Mouse (Mus musculus): ENCODE data around the gene Rad51b.

Rad51b gene

GRCm38 (mm10) chr12:79613846-79614582, 316.9 kb downstream of the Rad51b start:
- DNase-seq (ENCODE audit: low spot score in 2 of 2): no peak

GRCm38 (mm10) chr12:79614583-79614953, 317.5 kb downstream of the Rad51b start:
- DNase-seq (ENCODE audit: low spot score in 2 of 2): no peak

- no peak for DNase-seq (ENCODE audit: low spot score in 2 of 2)
These were observed 318.7 kb downstream of the Rad51b start for GRCm38 (mm10) chr12:79615717-79616316.

- DNase-seq (ENCODE audit: low spot score in 2 of 2): no peak
These were observed 321.9 kb downstream of the Rad51b start for GRCm38 (mm10) chr12:79619009-79619408.

GRCm38 (mm10) chr12:79620693-79621092, 323.6 kb downstream of the Rad51b start:
- no peak for DNase-seq (ENCODE audit: low spot score in 2 of 2)

- DNase-seq (ENCODE audit: low spot score in 2 of 2): no peak
These were observed 326.2 kb downstream of the Rad51b start for GRCm38 (mm10) chr12:79623308-79623707.

GRCm38 (mm10) chr12:79625699-79626554, 328.8 kb downstream of the Rad51b start:
- DNase-seq (ENCODE audit: low spot score in 2 of 2): no peak

- no peak for DNase-seq (ENCODE audit: low spot score in 2 of 2)
These were observed 329.5 kb downstream of the Rad51b start for GRCm38 (mm10) chr12:79626555-79627080.

GRCm38 (mm10) chr12:79627351-79628120, 330.5 kb downstream of the Rad51b start:
- DNase-seq (ENCODE audit: low spot score in 2 of 2): no peak

- DNase-seq (ENCODE audit: low spot score in 2 of 2): no peak
These were observed 331.2 kb downstream of the Rad51b start for GRCm38 (mm10) chr12:79628121-79628774.

GRCm38 (mm10) chr12:79629945-79630850, 333.1 kb downstream of the Rad51b start:
- DNase-seq (ENCODE audit: low spot score in 2 of 2): no peak

GRCm38 (mm10) chr12:79633458-79634106, 336.5 kb downstream of the Rad51b start:
- no peak for DNase-seq (ENCODE audit: low spot score in 2 of 2)

GRCm38 (mm10) chr12:79641570-79642285, 344.6 kb downstream of the Rad51b start:
- DNase-seq (ENCODE audit: low spot score in 2 of 2): no peak

GRCm38 (mm10) chr12:79642715-79643114, 345.6 kb downstream of the Rad51b start:
- DNase-seq (ENCODE audit: low spot score in 2 of 2): no peak

GRCm38 (mm10) chr12:79645656-79646055, 348.6 kb downstream of the Rad51b start:
- no peak for DNase-seq (ENCODE audit: low spot score in 2 of 2)

- DNase-seq (ENCODE audit: low spot score in 2 of 2): no peak
These were observed 349.6 kb downstream of the Rad51b start for GRCm38 (mm10) chr12:79646646-79647164.

GRCm38 (mm10) chr12:79647382-79647781, 350.3 kb downstream of the Rad51b start:
- no peak for DNase-seq (ENCODE audit: low spot score in 2 of 2)

GRCm38 (mm10) chr12:79647976-79648375, 350.9 kb downstream of the Rad51b start:
- no peak for DNase-seq (ENCODE audit: low spot score in 2 of 2)
